Mouse (Mus musculus) induced T-regulatory cell, adult 2 months (primary cell): Measurements from ENCODE around the gene Foxn3.

Source experiments
- DNase-seq: peaks from one replicate; pipeline ENCODE4 v3.0.0-alpha.2; 2012; ENCODE audit warnings: low read depth

The Foxn3 gene

DNA sequence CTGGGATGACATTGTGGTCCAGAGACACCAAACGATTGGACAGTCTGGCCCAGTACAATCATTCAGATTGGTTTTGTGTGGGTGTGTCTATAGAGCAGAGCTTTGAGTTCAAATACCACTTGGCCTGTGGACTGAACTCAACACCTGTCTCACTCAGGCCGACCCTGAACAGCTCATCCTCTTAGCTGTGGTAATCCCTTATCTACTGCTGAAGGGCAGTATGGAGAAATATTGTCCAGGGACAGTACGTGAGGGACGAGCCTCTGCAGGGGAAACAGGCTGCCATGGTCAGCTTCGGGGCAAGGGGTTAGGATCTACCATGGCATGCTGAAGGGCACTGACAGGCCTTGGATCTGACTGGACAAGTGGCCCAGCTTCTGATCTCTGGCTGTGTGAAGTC, 306.9 kb downstream of the Foxn3 start:
- no peak for DNase-seq

DNA sequence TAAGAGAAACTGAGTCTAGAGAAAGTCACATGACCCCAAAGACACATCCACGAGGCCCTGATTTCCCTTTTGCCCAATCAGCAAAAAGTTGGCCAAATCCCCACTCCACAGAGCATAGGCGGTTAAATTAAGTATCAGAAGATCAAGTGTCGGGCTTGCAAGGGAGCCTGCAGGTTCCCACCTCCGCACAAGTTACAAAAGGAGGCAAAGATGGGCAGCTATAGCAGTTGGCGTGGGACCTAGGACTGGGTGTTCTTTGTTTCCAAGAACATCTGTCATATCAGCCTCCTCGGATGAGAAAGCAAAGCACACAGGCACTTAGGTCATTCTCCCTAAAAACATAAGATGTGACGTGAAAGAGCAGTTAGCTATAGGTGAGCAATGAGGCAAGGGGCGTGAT, 308.9 kb downstream of the Foxn3 start:
- DNase-seq = no peak

DNA sequence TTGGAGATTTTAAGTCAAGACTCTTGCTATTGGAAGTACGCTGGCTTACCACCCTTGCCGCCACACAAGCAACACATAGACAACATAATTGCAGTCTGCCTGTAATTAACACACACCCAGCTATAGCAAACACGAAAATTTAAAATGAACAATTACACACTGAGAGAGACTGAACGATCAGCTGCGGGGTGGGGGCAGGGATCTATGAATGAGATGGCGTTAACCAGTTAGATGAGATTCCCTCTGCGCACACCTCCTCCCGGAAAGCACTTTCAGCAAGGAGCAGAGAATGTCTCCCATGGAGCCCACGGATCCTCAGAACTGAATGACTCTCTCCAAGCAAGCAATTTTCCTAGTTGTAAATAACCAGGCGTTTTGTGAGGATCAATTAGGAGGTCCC, 309.8 kb downstream of the Foxn3 start:
- DNase-seq = no peak

DNA sequence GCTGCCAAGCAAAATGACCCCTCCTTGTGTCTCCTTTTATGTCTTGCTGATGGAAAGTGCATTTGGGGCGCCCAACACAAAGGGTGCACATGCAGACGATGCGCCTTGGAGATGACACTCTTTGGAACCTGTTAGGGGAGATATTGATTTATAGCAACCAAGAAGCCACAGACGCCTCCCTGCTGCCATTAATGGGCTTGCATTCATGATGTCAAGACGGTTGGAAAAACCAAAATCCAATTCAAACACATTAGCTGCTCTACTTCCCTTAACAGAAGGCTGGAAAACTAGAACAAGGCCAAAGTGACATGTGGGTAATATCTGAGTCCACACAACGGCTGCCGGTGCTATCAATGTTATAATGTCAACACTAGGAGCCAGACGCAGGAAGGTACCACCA, 314.8 kb downstream of the Foxn3 start:
- DNase-seq = no peak

DNA sequence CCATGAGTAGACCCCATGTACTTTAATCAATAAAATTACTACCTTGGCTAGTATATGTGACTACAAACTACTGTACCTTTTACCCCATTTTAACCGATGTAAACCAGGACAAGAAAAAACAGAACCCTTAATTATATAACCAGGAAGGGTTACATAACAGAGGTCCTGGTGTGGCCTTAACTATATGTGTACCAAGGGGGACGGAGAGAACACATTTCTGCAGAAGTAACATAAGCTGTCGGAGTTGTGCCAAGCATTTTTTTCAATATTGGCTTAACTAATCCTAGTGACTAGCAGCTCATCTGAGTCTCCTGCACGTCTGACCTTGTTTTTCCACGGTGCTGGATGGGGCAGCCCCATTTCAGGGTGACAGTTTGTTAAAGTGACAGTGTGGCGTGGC, 315.4 kb downstream of the Foxn3 start:
- no peak for DNase-seq

DNA sequence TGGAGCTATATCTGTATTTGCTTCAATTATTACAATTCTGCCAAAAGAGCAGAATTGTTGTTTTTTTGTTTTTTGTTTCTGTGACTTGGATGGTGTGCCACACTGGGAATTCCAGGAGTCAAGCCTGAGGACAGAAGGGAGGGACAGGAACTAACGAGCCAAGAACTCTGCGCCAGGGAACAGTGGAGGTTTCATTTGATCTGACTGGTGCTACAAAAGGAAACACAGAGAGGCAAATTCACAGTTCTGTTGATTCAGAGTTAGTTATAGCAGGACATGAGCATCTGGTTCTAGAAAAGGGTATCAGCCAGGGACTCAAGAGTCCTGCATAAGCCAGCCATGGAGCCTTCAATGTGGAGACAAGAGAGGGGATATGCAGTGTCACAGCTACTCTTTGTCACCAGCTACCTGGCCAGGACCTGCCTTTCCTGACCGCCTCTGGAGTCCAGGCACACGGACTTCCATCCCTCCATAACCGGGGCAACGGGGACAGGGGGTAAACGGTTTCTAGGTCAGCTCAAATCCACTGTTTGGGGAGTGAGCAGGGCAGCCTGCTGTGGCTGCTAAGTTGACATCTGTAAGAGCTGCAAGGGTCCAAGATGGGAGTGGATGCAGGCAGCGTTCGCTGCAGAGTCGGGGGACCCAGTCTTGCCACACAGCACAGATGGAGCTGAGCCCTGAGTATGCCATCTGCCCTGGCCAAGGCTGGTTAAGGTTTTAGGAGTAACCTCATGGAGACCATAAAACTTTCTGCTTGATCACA, 316.2 kb downstream of the Foxn3 start:
- DNase-seq = no peak

DNA sequence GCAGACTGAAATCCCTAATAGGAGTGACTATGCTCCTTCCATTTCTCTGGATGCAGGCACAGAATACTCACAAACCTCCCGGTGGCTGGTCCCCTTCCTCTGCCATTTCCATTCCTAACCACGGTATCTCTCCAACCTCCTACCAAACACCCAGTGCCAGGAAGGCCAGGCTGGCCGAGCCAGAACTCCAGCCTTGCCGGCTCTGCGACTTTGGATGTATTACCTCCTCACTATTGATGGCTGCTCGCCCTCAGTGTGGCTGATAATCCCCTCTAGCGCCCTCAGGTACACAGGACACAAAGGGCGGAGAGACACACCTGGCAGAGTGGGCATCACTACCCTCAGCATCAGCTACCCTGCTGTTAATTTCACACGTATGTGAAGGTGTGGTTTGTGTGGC, 318.7 kb downstream of the Foxn3 start:
- no peak for DNase-seq

DNA sequence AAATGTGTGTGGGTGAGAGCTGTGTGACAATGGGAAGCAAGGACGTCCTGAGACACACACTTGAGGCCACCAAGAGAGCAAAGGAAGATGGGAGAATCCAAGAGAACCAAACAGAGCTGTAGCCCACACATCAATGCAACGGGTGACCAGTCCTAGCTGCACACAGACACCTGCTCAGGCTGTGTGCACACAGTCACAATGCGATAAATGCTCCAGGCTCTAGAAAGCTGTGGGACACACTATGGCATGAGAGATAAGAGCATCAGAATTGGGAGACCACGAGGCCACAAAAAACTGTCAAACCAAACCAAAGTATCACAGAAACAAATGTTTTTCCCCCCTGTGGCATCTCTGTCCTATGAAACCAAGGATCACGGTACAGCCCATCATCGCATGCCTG, 319.1 kb downstream of the Foxn3 start:
- no peak for DNase-seq

DNA sequence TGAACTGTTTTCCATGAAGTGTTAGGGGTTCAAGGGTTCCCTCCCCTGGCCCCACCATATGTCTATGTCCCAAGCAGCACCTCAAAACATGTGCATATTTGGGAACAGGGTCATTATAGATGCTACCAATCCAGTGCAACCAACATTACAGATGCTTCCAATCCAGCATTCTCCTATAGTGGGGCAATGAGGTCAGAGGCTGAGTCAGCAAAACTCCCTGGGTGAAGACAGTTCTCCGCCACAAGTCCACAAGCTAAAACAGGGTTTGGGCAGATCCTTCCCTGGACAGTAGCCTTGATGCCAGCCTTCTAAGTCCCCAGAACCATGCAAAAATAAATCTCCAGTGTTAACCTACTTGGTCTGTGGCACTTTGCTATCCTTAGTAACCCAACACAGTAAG, 320.1 kb downstream of the Foxn3 start:
- no peak for DNase-seq

DNA sequence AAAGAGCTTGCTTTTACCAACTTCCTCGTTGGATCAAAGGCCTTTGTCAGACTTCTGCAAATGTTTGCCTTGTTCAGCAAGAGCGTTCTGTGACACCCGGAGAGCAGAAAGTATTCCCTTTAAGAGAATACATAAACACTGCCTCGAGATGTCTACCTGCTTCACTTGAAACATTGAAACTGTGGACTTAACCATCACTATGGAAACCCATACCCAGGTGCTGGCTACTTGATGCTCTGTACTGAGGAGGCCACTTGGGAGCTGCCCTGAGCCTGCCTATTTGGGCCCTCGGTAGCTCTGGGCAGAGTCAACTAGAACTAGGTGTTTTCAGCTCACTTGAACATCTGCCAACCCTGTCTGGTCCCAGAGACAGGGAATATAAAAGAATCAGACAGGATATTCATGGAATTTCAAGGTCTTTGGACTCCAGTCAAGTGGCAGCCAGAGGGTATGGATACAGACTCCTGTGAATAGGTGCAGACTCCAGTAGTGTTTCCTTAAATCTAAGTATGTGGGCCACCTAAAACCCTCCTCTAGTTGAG, 323.1 kb downstream of the Foxn3 start:
- DNase-seq = no peak

DNA sequence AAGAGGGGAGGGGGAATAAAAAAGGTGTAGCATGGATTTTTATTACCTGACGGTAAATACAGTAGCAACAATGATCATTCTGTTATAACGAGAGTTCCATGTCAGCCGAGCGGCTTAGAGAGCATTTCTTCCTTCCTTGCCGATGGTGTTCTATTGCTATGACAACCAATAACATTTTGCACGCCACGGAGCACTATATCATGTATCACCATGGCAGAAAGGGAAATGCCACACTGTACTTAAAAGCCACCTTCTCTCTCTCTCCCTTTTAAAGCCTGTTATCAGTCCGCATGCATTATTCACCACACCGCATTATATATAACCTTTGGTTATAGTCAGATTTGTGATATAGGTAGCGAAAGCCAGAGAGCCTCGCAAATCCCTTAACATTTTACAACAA, 323.6 kb downstream of the Foxn3 start:
- DNase-seq = peak; percentile 10

DNA sequence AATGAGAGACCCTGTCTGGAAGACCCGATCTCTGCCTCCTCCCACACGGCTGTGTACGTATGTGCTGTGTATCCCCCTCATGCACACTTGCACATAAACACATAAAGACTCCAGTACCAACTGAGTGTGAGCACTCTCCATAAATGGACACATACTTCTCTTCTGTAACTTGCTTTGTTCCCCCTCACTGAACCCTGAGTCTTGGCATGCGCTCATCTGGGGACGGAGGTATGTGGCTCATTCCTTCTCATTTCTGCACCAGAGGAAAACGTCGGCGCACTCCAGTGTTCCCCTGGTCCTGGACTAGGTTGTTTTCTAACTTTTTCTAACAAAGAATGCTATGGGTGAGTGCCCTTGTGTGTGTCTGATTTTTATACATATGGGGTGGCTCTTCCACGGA, 325.9 kb downstream of the Foxn3 start:
- DNase-seq = no peak

DNA sequence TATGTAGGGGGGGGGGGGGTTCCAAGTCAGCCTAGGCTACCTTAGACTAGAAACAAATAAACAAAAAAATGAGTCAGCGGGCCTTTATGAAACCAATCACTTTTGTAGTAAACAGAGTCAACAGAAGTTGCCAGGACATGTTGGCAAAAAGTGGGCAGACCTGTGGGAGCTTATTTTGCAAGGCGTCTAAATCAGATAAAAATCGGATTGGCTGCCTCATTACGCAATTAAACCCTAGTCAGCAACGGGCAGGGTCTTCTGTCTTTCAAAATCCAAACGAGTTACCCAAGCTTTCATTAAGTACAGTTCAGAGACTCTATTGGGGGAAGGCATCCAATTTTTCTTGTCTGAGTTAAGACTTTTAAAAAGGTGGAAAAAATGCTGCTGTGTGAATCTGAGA, 329.0 kb downstream of the Foxn3 start:
- no peak for DNase-seq

DNA sequence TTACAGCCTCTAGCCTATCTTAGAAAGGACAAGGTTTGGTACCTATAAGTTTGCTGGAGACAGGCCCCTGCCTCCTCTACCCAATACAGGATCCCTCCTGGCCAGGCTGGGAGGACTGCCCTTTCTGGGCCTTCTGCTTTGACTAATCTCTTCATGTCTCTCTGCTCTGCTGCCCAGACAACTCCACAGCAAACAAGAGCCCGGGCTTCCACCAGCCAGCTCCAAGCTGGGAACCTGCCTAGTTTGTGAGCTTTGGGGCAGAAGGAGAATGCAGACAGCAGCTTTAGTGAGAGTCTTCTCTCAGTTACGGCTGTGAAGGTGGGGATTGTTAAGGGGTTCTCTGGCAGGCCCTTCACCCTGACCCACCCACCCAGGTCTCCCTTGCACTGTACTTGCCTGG, 330.0 kb downstream of the Foxn3 start:
- DNase-seq = no peak

DNA sequence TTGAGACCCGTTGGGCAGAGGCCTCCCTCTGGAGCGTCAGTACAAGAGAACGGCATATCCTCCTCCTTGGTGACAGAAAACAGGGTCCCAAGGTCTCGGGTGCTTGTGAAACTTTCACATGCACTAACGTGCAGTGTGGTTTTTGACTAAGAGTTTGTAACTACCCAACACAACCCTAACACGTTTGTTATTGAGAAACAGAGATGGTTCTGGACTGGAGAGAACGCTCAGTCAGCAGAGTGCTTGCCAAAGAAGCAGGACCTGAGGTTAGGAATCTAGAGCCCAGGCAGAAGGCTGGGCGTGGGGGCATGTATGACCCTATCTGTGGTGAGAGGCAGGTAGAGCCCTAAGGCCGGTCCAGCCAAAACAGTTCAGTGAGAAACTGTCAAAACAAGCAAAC, 330.9 kb downstream of the Foxn3 start:
- no peak for DNase-seq

DNA sequence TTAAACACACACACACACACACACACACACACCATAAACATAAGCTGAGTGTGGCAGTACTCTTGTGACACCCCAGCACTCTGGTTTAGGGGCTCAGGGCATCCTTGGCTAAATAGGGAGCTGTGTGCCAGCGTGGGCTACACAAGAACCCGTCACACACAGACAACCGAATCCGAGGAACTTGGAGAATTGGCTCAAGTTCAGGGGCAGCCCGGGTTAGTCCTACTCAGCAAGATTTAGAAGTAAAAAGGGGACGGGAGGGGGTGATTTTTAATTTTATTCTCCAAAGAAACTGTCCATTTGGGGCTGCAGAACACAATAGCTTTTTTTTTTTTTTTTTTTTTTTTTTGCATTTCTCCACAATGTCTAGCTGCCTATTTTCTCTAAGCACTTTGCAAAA, 332.1 kb downstream of the Foxn3 start:
- DNase-seq = no peak

DNA sequence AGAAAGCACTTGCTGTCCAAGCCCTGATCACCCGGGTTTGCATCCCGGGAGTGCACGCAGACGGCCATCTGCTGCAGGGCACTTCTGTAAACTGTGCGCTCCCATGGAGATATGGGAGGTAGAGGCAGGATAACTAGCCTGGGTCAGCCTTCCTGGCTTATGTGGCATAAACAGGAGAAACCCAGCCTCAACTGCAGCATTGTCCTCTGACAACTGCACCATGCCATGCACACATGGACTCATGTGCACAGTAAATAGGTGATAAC, 332.7 kb downstream of the Foxn3 start:
- no peak for DNase-seq

DNA sequence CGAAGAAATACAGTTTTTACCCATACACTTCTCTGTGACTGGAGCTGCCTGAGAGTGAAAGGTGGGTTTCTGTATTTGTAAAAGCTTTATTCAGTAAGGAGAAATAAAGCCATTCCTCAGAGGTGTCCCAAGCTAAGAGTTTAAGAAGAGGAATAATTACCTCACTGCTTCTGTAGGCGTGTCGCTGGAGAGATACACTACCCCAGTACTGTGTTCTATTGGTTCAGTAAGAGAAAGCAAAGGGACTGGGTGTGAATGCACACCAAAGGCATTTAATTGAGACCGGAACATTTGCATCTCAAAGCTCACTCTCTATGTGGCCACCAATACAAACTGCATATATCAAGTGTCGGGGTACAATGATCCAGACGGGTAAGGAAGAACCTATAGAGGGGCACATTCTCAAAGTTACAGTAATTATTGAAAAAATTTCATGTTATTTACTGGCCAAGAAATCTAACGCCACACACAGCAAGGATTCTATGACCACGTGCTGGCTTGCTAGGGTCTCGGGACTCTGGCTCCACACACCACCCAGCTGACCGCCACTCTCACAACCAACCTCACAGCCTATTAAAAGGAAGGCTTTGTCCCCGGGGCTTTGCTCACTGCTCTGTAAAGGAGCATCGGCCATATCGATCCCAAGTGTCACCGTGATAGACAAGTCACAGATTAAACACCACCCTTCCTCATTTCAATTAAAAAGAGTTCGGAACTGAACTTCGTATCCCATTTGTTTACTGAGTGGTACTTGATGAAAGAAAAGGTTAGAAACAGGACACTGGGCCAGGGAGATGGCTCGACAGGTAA, 333.2 kb downstream of the Foxn3 start:
- no peak for DNase-seq

DNA sequence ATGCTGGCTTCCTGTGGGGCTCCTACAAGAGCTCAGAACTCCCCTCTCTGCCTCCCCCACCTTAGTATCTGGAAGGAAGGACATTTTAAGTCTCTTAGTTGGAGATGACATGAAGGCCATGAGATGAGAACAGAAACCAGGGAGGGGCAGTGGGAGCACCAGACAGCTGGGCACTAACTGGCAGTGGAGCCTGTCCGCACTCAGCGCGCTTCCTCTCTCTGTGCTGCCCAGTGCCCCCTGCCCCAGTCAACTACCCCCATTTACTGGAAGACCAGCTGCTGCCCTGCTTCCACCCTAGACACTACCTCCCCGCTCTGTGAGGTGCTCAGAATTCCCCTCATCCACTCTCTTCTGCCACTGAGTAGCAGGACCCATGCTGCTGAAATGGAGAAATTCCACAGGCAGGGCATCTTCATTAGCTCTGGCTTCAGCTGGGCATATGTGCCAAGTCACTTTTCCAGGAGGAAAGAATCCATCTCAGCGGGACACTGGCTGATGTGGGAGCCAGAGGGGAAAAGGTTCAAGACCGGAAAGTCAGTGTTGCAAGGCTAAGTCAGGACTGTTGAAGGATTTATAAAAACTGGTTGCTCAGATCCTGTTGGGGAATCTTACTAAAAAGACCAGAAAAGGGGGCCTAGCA, 335.9 kb downstream of the Foxn3 start:
- no peak for DNase-seq

DNA sequence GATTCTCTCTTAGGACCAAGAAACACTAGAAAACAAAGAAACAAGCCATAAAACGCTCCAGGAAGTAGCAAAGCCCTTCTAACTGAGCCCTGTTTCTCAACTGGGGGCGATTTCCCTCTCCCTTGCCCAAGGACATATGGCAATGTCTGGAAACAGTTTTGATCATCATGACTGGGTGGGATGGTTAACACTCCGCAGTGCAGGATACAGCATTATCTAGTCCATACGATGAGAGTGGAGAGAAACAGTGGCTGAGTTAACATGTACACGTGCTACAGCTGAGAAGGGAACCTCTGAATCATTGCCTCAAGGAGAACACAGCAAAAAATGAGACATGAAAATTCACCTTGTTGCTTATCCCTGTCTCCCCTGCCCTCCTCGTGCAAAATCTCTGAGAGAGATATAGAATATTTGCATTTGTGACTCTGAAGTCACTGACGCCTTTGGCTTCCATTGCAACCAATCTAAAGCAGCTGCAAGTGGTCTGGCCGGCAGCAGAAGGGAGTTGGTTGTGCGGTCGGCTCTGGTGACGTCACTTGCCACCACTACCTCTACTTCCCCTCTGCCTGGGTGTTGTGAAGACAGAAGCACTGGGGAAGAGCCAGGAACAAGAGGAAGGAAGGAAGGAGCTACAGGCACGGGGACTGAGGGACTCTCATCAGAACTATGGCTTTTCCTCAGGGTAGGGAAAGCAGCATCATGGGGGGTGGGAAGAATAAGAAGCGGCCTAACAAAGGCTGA, 338.3 kb downstream of the Foxn3 start:
- DNase-seq = peak; percentile 36

DNA sequence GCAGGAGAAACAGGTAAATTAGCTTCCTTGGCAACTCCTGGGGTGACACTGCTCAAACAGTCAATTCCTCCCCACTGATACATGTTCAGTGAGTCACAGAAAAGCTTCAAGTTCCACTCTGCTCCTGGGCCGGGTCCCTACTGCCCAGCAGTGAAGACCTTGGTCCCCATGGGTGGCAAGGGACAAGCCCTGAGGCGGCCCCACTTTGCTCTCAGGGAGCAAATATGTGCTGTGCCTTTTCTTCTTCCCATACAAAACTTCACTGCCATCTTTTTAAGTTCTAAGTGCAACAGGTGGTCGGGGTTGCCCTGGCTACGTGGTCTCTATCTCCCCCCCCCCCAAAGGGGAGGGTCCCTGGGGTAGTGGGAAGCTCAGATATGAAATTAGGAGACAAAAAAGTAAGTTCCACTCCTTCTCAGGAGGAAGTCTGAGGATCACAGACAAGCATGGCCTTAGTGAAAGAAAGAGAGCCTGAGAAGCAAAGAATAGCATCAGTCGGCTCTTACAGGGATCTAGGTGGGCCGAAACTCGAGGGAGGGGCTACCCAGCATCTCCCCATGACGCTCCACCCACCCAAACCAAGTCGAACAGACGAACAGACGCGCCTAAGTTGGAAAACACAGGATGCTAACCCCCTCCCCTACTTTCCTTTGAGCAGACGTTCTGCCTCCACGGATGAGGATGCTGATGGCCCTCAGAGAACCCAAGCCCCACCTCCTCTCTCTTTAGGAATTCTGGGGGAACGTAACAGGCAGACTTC, 342.1 kb downstream of the Foxn3 start:
- no peak for DNase-seq

DNA sequence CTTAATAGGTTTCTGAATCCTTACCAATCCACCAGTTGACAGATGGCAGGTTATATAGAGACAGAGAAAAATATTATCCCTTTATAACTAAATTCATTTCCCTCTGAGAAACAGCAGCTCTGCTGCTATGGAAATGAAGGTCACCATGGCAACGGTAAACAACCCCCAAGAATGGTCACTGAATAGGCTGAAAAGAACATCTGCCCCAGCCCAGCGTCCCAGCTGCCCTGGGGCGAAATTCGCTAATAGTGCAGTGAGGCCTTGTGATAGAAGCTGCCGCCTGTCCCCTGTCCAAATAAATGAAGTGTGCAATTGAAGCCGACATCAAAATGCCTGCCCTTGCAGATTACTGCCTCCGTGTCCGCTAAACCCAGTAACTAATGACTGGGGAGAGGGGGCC, 343.0 kb downstream of the Foxn3 start:
- no peak for DNase-seq
